Mouse (Mus musculus): ENCODE data around the gene Pde10a. TPM values are rescaled to one million over a fixed set of nuclear protein-coding genes. Genes with fewer than 3 reads are reported as not detected.

Gene Pde10a
- total RNA-seq, 2 experiments from 2014 or later = 2.4 to 3.6 TPM

DNA sequence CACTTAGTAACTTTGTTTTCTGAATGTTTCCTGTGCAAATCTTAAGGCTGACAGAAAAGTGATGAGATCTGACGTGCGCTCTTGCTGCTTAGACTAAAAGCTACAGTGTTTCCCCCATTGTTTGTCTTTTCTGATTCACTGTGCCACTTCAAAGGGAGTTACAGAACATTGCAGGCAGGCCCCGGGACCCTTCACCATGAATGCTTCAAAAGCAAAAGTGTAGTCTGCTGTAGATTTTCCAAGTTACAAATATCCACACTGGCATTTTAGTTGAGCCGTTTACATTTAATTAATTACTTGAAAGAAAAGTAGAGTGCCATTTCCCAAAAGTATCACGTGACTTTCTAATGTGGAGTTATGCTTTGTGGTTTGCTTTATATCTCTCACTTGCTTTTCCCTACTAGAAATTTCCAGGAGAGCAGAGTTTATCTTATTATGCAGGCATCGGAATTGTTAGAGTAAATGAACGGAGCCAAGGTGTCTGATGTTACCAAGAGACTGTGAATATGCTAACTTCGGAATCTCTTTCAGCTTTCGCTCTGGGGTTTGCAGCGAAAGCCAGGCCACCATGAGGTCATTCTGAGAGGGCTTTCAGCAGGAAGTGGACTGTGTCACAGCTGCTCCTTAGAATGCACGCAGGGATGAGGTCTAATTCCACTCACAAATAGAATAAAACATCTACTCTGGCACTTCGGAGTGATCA, 447.1 kb downstream of the Pde10a start:
- DNase-seq = no peak

DNA sequence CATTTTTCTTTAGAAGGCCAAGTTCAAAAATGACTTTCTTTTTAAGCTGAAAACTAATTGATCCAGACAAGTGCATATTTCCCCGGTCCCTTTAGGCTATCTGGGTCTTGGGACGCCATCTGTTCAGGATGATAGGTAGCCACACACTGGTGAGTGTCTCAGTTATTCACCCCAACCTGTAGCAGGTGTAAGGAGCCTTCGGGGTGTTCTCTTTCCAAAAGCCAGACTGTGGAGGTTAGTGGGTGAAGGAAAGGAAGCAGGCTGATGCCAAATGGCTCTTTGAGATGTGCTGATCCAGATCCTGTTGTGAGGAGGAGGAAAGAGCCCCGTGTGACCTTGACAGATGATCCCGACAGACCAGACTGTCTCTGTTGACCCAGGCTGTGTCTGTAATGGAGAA, 448.2 kb downstream of the Pde10a start:
- DNase-seq = no peak

DNA sequence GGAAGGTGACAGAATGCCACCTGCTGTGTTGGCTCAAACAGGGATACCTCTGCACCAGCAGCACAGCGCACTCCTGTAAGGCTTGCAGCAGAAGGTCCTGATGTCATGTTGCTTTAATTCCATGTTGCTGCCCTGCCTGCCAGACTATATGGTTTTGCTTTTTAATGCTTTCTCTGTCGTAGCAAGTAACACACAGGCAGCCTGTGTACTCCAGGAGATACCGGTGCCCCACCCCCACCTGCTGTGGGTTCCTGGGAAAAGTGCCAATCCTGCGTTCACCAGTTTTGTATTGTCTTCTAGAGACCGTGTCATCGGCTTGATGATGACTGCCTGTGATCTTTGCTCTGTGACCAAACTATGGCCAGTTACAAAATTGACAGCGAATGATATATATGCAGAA, 449.3 kb downstream of the Pde10a start:
- no peak for DNase-seq

DNA sequence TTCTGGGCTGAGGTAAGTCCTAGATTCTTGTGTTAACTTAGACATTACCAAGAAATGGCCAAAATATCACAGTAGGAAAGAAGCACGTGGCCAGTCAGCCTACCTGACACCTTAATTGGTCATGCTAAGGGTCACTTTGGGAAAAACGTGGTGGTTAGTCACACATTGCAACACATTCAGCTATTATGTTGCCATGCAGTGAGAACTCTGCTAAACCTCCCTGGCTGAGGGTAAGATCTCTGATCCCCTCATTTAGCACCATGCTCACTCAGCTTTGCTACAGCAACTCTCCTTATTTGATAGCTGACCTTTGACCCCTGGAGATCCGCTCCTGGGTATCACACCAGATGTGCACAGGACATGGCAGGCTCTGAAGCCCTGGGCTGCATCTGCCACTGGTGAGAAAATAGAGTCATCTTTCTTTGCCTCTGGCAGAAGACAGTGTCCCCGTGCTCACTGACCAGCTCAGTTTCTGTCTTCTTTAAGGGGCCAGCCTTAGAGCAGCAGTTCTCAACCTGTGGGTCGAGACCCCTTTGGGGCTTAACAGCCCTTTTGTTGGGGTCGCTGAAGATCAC, 449.7 kb downstream of the Pde10a start:
- no peak for DNase-seq

DNA sequence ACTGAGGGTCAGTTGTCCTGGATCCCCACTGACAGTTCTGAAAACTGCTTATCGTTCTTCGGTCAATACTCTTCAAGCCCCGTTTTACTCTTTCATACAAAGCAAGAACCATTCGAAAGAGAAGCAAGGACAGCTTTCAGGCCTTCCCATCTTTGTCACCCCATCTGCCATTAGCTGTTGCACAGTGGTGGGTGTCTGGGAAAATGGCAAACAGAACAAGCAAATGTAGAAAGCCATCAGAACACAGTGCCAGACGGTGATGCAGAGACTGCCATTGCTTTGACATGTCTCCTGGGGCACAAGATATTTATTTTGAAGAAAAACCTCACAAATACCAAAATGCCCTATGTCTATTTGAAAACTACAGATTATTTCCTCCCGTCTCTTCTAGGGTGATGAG, 451.6 kb downstream of the Pde10a start:
- DNase-seq = no peak

DNA sequence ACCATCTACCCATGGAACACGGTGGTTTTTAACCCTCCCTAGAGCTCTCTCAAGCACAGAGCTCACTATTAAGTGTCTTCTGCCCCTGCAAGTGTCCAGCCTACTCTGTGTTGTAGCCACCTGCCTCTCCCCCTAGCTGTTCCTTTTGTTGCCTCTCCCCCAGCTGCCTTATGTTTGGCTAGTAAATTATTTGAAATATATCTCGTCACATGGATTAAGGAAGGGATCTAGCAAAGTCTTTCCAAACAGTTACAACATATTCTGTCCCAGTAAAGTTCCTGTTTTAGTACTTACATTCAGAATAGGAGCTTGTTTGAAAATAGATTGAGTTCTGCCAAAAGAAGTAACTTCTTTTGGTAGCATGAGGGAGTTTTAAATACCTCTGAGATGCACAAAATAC, 452.1 kb downstream of the Pde10a start:
- DNase-seq = no peak

DNA sequence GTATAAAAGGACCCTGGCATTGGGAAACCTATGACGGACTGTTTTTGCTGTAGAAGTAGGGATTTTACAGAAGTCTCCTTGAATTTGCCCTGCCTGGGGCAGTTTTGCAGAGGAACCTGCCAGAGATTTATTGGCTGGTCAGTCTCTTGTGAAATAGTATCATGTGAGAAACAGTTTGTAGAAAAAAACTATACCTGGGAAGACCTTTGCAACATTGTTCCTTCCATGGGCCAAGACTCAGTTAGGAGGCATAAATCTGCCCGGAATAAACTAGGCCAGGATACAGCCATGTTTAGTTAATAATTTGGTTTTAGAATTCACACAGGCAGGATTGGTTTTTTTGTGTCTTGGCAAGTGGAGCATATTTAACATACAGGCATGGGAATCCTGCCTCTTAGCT, 458.4 kb downstream of the Pde10a start:
- DNase-seq = no peak

DNA sequence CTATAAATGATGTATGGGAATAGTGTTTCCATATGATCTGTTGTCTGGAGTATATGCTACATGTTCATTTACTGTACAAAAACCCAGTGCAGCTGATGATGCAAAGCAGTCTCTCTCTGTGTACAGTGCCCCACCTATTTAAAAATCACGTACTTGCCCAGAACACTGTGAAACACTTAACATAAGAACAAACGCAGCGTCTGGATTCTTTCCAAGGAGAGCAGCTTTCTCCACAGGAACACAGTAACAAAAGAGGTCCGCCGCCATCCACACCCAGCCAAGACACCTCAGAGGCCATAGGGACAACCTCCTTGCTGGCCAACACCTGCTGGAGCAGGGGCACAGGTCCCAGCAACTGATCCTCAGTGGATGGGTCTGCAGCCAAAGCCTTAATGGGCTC, 460.5 kb downstream of the Pde10a start:
- no peak for DNase-seq

DNA sequence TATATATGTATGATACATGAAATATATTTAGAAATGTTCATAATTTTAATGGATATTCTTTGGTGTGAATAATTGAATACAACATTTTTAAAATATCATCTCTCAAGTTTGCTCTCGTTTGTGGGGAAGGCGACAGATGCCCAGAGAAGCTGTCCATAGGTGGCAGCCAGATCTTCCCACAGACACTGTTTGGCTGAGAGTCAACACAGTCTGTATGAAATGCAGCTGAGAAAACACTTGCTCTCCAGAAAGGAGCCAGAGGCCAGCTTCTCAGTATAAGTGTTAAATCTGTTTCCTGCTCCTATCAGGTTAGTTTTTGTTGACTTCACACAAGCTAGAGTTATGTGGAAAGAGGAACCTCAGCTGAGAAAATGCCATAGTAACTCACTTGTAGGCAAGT, 461.4 kb downstream of the Pde10a start:
- DNase-seq = no peak

DNA sequence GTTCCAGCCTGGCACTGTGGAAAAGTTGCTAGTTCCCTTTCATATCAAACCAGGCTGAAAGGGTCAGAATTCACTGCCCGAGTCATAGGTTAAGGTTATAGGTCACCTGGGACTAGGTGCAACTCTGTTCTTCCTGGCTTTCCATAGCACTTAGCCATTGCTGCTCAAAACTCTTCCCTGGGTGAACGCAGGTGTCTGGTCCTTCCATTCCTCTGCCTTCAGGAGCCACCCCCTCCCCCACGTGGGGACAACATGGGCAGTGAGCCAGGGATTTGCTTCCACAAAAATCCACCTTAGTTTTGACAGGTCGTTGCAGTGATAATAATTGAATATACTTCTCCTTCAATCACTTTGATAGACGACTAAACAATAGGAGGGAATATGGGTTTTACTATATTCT, 462.2 kb downstream of the Pde10a start:
- no peak for DNase-seq

DNA sequence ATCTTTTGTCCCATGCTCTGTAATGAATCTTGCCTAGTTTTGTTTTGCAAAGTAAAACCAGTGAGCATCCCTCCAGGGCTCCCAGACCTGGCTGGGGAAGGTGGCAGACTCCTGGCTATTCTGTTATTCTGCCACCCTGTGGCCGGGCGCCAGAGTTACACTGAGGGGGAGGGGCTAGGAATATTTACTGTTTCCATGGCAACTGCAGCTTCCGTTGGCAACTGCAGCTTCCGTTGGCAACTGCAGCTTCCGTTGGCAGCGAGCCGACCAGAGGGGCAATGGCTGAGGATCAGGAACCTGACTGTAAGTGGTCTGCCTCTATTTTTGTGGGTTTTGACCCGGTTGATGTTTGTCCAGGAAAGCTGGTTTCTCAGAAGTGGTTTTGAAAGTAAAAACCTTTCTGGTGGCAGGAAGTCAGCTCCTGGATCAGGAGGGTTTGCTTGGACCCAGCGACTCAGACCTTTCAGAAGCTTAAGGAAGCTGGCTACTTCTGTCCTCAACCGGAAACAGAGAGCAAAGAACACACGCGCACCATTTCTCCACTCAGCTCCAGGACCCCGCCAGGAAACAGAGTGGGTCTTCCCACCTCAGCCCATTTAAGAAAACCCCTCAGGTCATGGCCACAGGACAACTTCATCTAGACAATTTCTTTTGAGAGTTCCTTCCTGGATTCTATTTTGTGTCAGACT, 463.1 kb downstream of the Pde10a start, which contains the start of gene 1700010I14Rik:
Gene 1700010I14Rik, plus strand, starts transcription at position 215 of the 689 bp plus-strand sequence.
- peak; percentile 83 for DNase-seq

DNA sequence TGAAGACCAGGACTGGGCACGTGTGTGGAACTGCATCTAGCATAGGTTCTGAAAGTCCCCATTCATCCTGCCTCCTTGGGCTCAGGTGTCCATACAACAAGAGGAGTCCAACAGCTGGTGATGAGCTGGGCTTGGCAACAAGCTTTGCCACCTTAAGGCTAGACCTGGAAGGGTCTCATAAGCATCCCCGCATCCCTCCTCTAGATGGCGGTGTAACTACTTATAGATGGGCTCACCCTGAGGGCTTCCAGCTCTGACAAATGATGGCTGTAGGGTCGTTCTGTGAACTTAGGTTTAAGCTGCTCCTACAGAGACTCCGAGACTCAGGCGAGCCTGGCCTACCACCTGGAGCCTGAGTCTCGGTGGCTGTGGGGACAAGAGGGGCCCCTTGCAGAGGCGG, 466.0 kb downstream of the Pde10a start:
- DNase-seq = no peak

DNA sequence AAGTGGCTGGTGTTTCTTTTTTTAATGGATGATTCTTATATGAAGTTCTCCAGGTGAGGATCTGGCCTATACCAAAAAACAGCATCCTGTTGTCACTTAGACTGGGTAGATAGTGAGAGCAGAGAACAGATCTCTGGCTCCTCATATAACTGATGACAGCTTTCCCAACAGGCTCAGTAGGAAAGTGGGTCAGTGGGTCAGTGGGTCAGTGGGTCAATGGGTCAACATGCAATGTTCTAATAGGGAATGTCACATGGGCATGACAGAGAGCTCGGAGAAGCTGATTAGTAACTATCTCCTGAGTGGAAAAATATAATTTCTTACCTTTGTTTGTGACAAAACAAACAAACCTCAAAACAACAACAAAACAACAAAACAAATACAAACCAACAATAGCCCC, 470.2 kb downstream of the Pde10a start:
- DNase-seq = no peak

DNA sequence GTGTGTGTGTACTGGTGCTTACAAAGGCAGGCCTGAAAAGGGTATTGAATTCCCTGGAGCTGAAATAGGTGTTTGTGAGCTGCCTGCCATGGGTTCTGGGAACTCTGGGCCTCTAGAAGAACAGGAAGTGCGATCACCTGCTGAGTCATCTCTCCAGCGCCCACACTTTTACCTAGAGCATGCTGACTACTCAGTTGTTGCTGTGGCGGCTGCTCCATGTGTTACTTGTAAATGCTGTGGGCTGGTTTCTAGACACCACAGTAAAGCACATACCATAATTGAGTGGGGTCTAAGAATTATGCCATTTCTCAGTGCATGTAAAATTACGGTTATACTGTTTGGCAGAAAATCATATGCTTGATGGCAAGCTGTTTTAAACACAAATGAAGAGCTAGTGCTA, 477.3 kb downstream of the Pde10a start:
- no peak for DNase-seq

DNA sequence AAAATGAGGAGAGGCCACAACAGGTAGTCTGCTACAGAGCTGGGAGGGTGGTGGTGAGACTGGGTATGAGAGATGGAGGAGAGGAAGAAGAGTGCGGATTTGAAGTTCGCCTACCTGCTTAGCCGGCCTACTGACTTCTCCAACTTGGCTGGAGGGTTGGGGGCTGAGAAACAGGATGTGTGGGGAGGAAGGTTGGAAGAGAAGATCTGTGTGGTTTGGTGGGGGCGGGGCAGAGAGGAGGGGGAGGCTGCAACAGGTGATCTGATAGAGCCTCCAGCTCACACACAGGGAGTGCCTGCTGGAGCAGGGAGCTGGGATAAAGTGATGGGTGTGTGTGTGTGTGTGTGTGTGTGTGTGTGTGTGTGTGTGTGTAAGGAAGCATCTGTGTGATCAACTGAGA, 479.3 kb downstream of the Pde10a start:
- DNase-seq = no peak

DNA sequence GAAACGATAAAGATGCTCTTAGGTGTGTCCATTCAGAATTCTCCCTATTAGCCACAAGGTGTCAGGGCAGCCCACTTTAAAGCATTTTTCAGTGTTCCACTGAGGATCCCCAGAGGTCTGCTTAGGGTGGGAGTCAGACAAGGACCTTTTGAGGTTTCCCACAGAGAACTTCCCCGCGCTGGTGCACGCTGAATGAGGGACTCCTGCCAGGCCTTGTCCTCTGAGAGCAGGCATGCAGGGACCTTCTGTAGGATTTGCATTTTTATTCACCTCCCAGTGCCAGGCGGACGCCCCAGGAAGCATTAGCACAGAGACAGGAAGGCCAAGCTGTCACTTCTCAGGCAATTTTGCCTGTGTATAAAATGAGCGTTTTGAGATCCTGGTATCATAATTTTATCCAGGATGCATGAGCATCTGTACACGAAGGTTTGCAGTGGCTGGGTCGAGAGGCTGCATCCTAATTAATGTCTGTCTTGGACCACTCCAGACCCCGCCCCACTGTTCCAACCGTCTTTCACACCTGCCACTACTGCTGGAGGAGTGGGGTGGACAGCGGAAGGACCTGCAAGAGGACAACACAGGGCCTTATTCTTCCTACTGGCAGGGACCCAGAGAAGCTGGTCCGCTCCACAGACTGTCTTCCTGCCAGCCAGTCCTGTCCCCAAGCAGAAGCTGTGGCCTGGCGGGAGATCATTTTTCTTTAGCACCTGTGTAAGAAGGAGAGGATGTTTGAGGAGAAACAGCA, 498.2 kb downstream of the Pde10a start:
- no peak for DNase-seq

DNA sequence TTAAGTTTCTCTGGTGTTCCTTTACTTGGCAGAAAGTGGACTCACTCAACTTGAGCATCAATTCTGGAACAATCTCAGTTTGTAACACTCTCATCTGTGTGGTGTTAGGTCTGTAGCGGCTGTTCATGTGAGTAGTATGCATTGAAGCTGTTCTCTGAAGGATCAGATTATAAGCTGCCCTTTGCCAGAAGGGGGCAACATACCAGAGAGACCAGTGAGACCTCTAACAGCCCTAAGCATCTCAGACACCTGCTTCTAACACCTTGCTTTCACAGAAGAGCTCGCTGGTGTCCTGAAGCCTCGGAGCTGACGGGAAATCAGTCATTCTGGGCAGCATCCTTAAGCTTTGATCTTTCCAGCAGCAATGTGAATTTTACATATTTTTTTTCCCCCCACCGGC, 505.0 kb downstream of the Pde10a start:
- no peak for DNase-seq

DNA sequence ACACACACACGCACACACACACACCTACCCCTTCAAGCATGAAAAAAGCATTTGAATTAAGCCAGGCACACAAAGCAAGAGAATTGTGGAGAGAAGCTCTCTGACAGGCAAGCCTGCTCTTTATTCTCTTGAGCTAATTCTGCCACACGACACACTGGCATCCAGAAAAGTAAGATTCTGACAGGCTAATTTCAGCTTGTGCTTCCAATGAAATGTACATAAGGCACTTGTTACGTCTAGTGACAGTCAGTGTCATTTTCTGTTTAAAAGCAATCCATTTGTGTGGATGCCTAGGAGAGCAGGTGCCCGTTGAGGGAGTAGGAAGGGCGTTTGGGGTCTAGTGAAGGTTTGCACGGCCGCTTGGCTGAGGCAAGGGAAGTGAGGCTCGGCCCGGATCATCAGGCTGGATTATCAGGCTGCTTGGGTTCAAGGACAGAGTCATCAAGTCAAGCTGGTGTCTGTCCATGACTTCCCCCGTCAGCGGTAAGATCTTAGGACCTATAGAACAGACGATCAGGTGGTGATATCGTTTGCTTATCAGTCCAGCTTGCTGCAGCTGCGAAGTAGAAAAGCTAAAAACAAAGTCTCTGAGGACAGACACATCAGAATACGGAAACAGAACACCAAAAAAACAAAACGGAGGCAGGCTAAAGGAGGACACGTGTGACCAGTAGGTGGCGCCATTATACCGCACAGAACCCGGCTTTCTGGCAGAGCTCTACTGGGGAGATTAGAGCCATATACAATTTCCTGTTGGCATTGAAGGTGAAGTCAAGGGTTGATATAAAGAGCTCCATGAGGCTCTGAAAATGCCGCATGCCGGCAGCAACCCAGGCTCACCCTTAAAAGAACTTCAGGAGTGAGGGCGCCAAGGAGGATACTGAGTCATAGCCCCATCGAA, 506.3 kb downstream of the Pde10a start:
- DNase-seq = peak; percentile 75 to 88

DNA sequence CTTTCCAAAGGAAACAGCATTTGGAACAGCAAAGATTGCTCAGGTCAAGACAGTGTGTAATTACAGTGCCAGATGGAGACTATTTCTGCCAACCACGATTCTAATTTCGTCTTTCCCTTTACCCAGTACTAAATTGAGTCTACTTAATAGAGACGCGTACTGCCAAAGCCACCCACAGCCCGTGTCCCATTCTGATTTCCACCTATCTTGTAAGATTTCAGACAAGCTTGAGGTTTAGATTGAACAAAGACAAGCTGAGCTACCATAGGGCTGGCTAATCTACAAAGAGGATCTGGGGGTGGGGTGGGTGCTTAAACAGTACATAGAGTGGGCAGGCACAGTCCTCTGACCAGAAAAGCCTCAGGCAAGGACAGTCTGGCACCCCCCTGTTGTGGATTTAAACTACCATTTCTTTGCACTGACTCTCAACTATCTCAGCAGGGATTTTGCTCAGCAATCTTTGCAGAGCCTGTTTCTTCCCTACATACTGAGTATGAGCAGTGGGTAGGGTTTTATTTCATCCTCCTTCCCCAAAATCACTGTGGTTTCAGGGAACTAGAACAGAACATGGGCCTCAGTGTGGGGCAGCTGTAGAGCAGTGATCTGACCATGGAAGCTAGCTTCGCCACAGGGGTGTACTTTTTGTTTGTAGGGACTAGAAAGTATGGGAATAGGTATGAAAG, 507.3 kb downstream of the Pde10a start:
- DNase-seq = peak; percentile 42 to 50

DNA sequence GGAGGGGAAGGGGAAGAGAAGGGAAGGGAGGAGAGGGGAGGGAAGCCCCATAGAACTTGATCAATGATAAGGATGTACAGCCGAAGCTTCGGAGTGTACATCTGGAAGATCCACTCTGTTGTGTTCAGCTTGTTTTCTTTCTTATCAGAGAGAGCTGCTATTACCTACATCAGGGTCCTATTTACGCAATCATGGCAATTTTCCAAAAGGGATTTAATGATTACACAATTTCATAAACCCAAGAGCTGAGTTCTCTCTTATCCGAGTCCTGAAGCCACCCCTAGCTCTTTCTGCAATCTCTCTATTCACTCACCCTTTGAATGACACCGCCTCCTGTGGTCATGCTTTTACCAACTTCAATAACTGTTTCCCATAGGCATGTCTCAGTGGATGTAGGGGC, 508.3 kb downstream of the Pde10a start:
- DNase-seq = no peak

All from heart, adult 18-20 months (tissue).